Mouse (Mus musculus): ENCODE data around the gene Rnf169.

GRCm38 (mm10) chr7:100006411-100006810 lies 26.2 kb upstream of the Rnf169 start:
- TF ChIP-seq POLR2A (IDR thresholded peaks at IDR 0.05; ENCODE audit: extremely low read depth, insufficient read depth, low read length): no peak
- TF ChIP-seq CTCF (IDR thresholded peaks at IDR 0.05; ENCODE audit: extremely low read depth, insufficient read depth, low read length): no peak
